Mouse (Mus musculus) gastrocnemius, postnatal 25 days (tissue): ENCODE results near the gene Txndc2. TPM values are rescaled to one million over a fixed set of nuclear protein-coding genes. Genes with fewer than 3 reads are reported as not detected.
A peak's percentile ranks its signal among the peaks of the same experiment; 100 is the strongest.

Experiments used
- DNase-seq: peaks from one replicate; pipeline ENCODE4 v3.0.0; 2022
- long read RNA-seq, 2 experiments: library from polyadenylated mRNA; stranded (forward); transcript quantifications; one replicate each; pipeline ENCODE4 v2.0.0; 2021
- total RNA-seq, 2 experiments: library from RNA; stranded (reverse); gene quantifications; 1 replicate in 1 of 2; 2 replicates in 1 of 2; pipeline ENCODE4 v1.2.3; 2021

Gene Txndc2
- total RNA-seq = not detected
- long read RNA-seq, experiment 1, partial matches to known transcripts = 0 of 1 reads
- long read RNA-seq, experiment 1, other reads (novel, unspliced or antisense) = 1 of 1 reads
- long read RNA-seq, experiment 2 = 0 reads

GRCm38 (mm10) chr17:65641734-65642218, at the start of gene Txndc2:
TSS of gene Txndc2 (minus strand) at chr17:65642168.
- no peak for DNase-seq

DNA sequence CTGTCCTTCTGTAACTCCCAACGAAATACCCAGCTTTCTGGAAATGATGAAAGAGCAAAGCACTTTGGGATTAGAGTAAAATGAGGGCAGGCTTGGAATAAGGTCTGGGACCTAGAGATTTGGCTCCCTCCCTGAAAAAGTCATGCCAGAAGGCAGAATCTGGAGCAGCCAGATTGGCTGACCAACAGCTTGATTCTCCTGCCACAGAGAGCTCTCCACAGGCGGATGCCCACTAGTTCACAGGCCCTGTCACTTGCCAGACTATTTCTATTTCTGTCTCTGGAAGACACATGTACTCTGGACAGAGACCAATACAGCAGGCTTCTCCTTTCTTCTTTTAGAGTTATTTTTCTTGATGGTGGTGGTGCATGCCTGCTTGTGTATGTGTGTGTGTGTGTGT, 41.8 kb upstream of the Txndc2 start:
- peak; percentile 72 for DNase-seq

GRCm38 (mm10) chr17:65683316-65683715, 41.3 kb upstream of the Txndc2 start:
- peak; percentile 31 for DNase-seq

DNA sequence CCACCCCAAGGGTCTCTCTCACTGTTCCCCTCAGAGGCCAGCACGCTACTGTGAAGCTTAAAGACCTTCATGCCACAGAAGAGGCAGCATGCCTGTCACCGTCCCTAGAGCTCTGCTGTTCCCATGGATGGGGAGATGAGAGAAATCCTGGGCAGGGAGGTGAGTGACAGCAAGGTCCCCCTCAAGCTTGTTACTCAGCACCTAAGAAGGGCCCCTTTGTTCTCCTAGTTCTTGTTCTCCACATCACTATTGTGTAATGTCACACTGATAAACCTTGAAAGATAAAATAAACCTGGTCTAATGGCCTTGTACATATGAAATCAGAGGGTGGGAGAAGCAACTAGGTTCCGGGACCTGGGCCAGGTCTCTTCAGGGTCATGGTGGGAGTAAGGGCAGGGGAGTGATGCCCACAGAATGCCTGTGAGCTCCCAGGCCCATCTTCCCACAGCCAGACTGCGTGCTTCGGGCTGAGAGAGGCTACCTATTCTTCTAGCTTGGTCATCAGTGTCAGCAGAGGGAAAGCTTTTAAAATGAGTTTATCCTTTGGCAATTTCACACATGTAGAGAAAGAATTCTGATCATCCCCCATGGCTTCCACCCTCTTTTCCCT, 40.2 kb upstream of the Txndc2 start:
- no peak for DNase-seq

GRCm38 (mm10) chr17:65681516-65681915, 39.5 kb upstream of the Txndc2 start:
- DNase-seq = no peak

DNA sequence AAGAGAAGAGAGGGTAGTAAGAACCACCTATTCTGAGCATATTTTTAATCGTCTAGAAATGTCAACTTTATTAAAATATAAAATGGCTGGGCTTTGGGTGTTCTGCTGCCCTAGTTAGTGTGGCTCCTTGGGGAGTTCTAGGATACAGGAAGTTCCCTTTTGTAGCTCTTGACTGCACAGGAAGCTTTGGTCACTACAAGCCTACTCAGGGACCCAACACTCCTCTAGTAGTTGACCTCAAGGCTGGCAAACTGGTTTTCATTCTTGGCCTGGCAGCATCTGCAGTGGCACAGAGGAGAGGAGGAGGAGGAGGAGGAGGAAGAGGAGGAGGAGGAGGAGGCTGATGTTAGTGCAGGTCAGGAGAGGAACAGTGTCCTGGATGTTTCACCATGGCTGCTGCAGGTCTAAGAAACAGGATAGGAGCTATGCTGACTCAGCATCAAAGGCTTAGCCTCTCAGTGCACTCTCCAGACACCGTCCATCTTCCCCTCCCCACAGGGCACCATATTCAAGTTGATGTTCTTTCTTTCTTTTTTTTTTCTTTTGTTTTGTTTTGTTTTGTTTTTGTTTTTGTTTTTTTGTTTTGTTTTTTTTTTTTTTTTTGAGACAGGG, 38.9 kb upstream of the Txndc2 start:
- DNase-seq = no peak

GRCm38 (mm10) chr17:65679806-65680446, 38.0 kb upstream of the Txndc2 start:
- peak; percentile 56 for DNase-seq

GRCm38 (mm10) chr17:65677742-65678141, 35.8 kb upstream of the Txndc2 start:
- no peak for DNase-seq

GRCm38 (mm10) chr17:65676536-65676935, 34.6 kb upstream of the Txndc2 start:
- no peak for DNase-seq

GRCm38 (mm10) chr17:65675985-65676384, 34.0 kb upstream of the Txndc2 start:
- no peak for DNase-seq

DNA sequence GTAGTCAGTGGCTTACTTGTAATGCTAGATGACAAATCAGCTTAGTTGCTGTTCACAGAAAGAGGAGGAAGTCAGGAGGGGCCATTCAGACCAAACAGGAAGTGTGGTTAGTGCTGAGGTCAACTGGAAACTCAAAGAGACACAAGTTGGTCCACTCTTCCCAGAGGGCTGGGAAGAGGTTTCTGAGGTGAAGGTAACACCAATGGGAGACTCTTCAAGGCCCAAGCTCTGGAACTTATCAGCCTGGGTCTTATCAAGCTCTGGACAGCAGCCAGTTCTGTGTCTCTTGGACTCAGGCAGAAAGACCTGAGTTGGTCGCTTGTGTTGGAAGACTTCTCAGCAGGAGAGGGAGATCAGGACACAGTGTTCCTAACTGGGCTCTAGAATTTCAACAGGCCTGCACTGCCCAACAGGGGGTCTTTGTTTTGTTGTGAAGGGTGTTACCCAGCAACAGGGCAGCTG, 32.8 kb upstream of the Txndc2 start:
- DNase-seq = no peak

GRCm38 (mm10) chr17:65672926-65673325, 31.0 kb upstream of the Txndc2 start:
- no peak for DNase-seq

GRCm38 (mm10) chr17:65669061-65669460, 27.1 kb upstream of the Txndc2 start:
- DNase-seq = no peak

DNA sequence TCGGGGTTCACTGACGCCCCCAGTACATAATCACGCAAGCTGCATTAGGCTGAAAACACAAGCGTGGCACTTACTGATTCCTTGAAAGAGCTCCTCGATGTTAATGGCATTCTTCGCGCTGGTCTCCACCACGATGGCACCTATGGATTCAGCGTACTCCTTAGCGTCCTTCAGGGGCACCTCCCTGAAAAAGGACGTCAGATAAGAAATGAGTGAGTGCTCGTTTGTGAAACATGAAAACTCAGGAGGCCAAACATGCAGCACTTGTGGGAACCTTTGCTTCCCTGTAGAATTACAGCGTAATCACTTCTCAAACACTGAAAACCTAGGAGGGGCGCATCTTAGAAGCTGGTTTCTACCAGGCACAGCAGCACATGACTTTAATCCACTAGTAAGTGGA, 25.8 kb upstream of the Txndc2 start:
- DNase-seq = no peak

DNA sequence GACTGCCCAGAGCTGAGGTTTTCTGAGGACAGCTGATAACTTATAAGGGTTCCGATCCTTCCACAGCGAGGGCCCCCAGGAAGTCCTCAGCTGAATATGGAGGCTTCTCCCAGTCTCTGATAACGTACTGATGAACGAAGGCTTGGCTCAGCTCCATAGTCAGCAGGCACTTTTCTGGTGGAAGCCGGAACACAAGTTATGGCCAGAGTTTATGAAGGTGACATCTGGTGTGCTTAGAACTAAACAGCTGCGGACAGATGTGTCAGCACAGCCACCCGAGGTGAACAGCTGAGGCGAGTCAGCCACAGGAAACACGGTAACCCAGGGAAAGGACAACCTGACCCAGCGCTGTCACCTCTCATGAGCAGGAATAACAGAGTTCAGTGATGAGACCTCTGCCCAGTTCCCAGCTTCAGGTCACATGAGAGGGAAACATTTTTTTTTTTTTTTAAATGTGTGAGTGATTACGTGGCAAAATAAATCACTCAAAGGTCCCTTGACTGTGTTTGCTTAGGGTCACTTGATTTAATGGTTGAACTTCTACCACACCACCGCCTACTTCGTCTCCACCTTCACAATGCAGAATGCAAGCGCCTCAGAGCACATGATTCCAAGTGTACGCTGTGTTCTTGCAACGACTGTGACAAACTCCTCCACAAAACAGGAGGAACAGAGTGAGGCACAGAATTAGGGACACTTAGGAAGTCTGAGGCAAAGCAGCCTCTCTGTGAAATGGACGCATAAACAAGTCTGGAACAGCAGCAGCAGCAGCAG, 24.6 kb upstream of the Txndc2 start:
- DNase-seq = no peak

- no peak for DNase-seq
These were observed 23.9 kb upstream of the Txndc2 start for GRCm38 (mm10) chr17:65665786-65666387.

DNA sequence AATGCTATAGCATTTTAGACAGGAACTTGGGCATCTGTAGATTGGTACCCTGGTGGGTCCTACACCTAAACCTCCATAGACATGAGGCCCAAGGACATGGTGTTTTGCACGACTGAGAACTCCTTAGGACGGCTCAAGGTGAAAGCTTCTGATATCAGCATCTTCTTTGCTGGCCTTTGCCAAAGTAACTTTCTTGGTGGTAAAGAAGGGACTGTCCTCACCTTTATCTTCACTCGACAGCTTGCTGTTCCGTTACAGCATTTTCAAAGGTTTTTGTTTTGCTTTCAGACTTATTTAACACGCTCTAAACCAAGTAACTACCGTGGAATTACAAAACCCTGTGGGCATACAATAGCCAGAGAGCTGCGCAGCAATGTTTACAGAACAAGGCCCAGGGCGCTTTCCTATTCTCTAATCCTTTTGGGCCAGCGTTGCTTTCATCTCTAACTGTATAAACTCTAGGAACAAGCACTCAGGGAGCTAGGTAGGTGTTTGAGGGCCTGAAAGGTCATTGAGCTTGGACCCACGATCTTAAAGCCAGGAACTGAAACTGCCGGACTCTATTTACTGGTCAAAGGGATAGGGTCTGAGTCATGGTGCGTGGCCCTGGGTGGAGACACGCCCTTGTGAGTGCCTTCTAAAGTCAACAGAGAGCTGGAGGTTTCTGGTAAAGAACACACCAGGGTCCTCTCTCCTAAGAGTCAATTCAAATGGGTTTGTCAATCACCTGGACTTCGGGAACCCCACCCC, 21.5 kb upstream of the Txndc2 start:
- DNase-seq = no peak

DNA sequence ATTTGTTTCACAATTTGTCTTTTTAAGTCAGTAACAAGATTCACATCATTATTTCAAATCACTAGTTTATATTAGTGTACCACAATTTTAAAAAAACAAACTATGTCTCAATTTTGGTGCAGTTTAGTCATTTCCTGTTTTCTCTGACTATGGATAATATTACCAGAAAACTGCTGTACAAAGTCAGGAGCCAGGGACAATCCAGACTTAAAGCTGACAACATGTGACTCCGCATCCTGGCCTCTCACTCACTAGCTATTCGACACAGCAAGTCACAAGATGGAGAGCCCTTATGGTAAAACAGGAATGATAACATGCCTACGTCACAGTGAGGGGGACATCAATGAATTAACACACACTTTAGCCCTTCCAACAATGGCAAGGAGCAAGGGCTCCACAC, 20.7 kb upstream of the Txndc2 start:
- DNase-seq = no peak

- no peak for DNase-seq
These were observed 16.4 kb upstream of the Txndc2 start for GRCm38 (mm10) chr17:65658416-65658815.

DNA sequence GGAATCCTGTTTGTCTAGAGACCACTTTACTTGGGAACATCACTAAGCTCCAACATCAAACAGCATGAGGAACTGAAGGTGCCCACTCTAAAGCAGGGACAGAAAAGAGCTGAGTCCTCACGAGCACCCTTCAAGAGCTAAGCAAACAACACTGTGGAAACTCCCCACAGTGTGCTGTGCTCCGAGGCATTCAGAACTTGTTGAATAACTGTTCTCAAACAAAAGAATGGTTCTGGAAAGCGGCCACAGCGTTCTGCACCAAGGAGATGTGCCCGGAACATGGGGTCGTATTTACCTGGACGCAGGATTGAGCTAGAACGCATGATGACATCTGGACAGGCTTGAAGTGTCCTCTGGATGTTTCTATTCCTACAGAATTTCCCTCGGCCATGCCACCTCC, 16.0 kb upstream of the Txndc2 start:
- no peak for DNase-seq

GRCm38 (mm10) chr17:65656731-65657130, 14.8 kb upstream of the Txndc2 start:
- DNase-seq = no peak
